Mouse (Mus musculus) neural tube, embryonic 12.5 days (tissue): ENCODE measurements at regions not wholly inside any gene's neighbourhood (a gene's known extent, or its start where the extent isn't known, plus 50 kb on each side); places are given as distances from the start of the nearest gene placed in this dataset.

Source experiments
- ATAC-seq: fragments of 200-750 bp; cut with Nextera tagmentation; 2 replicates; pipeline ENCODE4 v1.8.0; 2017; ENCODE audit warnings: low read depth, mild to moderate bottlenecking, moderate TSS enrichment, moderate library complexity; ENCODE audit not compliant: low FRiP score
- H3K27ac ChIP-seq: fragments of 300-500 bp; sonication (generic); 2 replicates; pipeline ENCODE4 v1.5.1; 2016
- H3K27me3 ChIP-seq: fragments of 300-500 bp; sonication (generic); replicated peaks from 2 replicates; pipeline ENCODE4 v1.6.1; 2016; ENCODE audit warnings: mild to moderate bottlenecking
- H3K36me3 ChIP-seq: fragments of 300-500 bp; sonication (generic); 2 replicates; pipeline ENCODE4 v1.6.1; 2016; ENCODE audit warnings: mild to moderate bottlenecking
- H3K4me1 ChIP-seq: fragments of 300-500 bp; sonication (generic); 2 replicates; pipeline ENCODE4 v1.6.1; 2016
- H3K4me2 ChIP-seq: fragments of 300-500 bp; sonication (generic); replicated peaks from 2 replicates; pipeline ENCODE4 v1.6.1; 2016; ENCODE audit warnings: mild to moderate bottlenecking
- H3K4me3 ChIP-seq: fragments of 300-500 bp; sonication (generic); 2 replicates; pipeline ENCODE4 v1.5.1; 2016
- H3K9ac ChIP-seq: fragments of 300-500 bp; sonication (generic); 2 replicates; pipeline ENCODE4 v1.6.1; 2016; ENCODE audit warnings: mild to moderate bottlenecking
- H3K9me3 ChIP-seq: fragments of 300-500 bp; sonication (generic); 2 replicates; pipeline ENCODE4 v1.6.1; 2016; ENCODE audit warnings: mild to moderate bottlenecking
- WGBS: fragments of 180-500 bp; shearing (Covaris S2); methylation state at CpG from one replicate; pipeline ENCODE4 v1.1.7; 2016; 5-methylcytosine and 5-hydroxymethylcytosine counted together

- ATAC-seq = no peak
- Histone ChIP-seq H3K4me3 (no peak overlapping the region), H3K4me1 (no peaks in the 10 kb centered on the region), H3K9ac (no peak overlapping the region), H3K36me3 (no peaks in the 10 kb centered on the region), H3K27ac (no peak overlapping the region), H3K4me2 (no peak overlapping the region), H3K27me3 (no peaks in the 10 kb centered on the region), H3K9me3 (no peaks in the 10 kb centered on the region)
Measured at GRCm38 (mm10) chr3:149270459-149270858, 280.1 kb upstream of the Adgrl2 start.

GRCm38 (mm10) chr3:149262332-149262970 lies 272.1 kb upstream of the Adgrl2 start:
- Histone ChIP-seq H3K27ac (no peak overlapping the region), H3K4me2 (no peak overlapping the region), H3K4me1 (peaks cover 7% of the 10 kb centered on the region; the same call in 1 of the 2 replicates), H3K36me3 (no peaks in the 10 kb centered on the region), H3K27me3 (no peaks in the 10 kb centered on the region), H3K9me3 (no peaks in the 10 kb centered on the region), H3K9ac (no peak overlapping the region), H3K4me3 (no peak overlapping the region)
- no peak for ATAC-seq
- WGBS = 79% methylated on average over 3 of the region's 3 CpGs

GRCm38 (mm10) chr3:149261764-149262163 lies 271.4 kb upstream of the Adgrl2 start:
- Histone ChIP-seq H3K4me3 (no peak overlapping the region), H3K27ac (no peak overlapping the region), H3K9me3 (no peaks in the 10 kb centered on the region), H3K27me3 (no peaks in the 10 kb centered on the region), H3K9ac (no peak overlapping the region), H3K36me3 (no peaks in the 10 kb centered on the region), H3K4me1 (peaks cover 7% of the 10 kb centered on the region; the same call in 1 of the 2 replicates), H3K4me2 (no peak overlapping the region)
- ATAC-seq = no peak
- whole genome bisulfite sequencing = 95% methylated on average over 6 of the region's 6 CpGs

GRCm38 (mm10) chr3:149258826-149259225 lies 268.5 kb upstream of the Adgrl2 start:
- no peak for ATAC-seq
- Histone ChIP-seq H3K27ac (no peak overlapping the region), H3K4me3 (no peak overlapping the region), H3K4me2 (no peak overlapping the region), H3K27me3 (no peaks in the 10 kb centered on the region), H3K9ac (no peak overlapping the region), H3K36me3 (no peaks in the 10 kb centered on the region), H3K9me3 (no peaks in the 10 kb centered on the region), H3K4me1 (peaks cover 7% of the 10 kb centered on the region; the same call in 1 of the 2 replicates)
- WGBS = 56% methylated on average over 6 of the region's 6 CpGs

GRCm38 (mm10) chr3:149256891-149257290 lies 266.5 kb upstream of the Adgrl2 start:
- Histone ChIP-seq H3K9ac (no peak overlapping the region), H3K4me1 (peaks cover 14% of the 10 kb centered on the region), H3K27me3 (no peaks in the 10 kb centered on the region), H3K36me3 (no peaks in the 10 kb centered on the region), H3K27ac (no peak overlapping the region), H3K4me3 (no peak overlapping the region), H3K4me2 (no peak overlapping the region), H3K9me3 (no peaks in the 10 kb centered on the region)
- no peak for ATAC-seq
- 61% methylated on average over 9 of the region's 9 CpGs for WGBS

- Histone ChIP-seq H3K4me2 (no peak overlapping the region), H3K27me3 (no peaks in the 10 kb centered on the region), H3K36me3 (no peaks in the 10 kb centered on the region), H3K4me1 (peaks cover 7% of the 10 kb centered on the region), H3K9me3 (no peaks in the 10 kb centered on the region), H3K9ac (no peak overlapping the region), H3K4me3 (no peak overlapping the region), H3K27ac (no peak overlapping the region)
- WGBS = 88% methylated on average over 6 of the region's 6 CpGs
- ATAC-seq = no peak
Measured at GRCm38 (mm10) chr3:149253080-149253479, 262.7 kb upstream of the Adgrl2 start.

- Histone ChIP-seq H3K4me1 (peaks cover 7% of the 10 kb centered on the region), H3K9ac (no peak overlapping the region), H3K27me3 (no peaks in the 10 kb centered on the region), H3K36me3 (no peaks in the 10 kb centered on the region), H3K4me2 (no peak overlapping the region), H3K9me3 (no peaks in the 10 kb centered on the region), H3K27ac (no peak overlapping the region), H3K4me3 (no peak overlapping the region)
- 26% methylated on average over 6 of the region's 6 CpGs for WGBS
- ATAC-seq = peak; percentile 65; the same call in 1 of the 2 replicates
Measured at GRCm38 (mm10) chr3:149252144-149252543, 261.8 kb upstream of the Adgrl2 start.

- peaks cover 5% of the 10 kb centered on the region for H3K4me1 ChIP-seq
- no peaks in the 10 kb centered on the region for H3K36me3 ChIP-seq
- H3K9ac ChIP-seq = no peak overlapping the region
- peak; percentile 57; the same call in 1 of the 2 replicates for ATAC-seq
- H3K4me3 ChIP-seq = no peak overlapping the region
- no peak overlapping the region for H3K27ac ChIP-seq
- H3K4me2 ChIP-seq = peak overlapping the region; percentile 22; the same call in 1 of the 2 replicates
- no peaks in the 10 kb centered on the region for H3K27me3 ChIP-seq
- H3K9me3 ChIP-seq = no peaks in the 10 kb centered on the region
- 41% methylated on average over 6 of the region's 6 CpGs for WGBS
Measured at GRCm38 (mm10) chr3:149247626-149247987, 257.3 kb upstream of the Adgrl2 start.

- H3K4me1 ChIP-seq = peaks cover under 1% of the 10 kb centered on the region; the same call in 1 of the 2 replicates
- peak overlapping the region; percentile 22; the same call in 1 of the 2 replicates for H3K4me2 ChIP-seq
- peak; percentile 4; the same call in 1 of the 2 replicates for ATAC-seq
- no peaks in the 10 kb centered on the region for H3K27me3 ChIP-seq
- no peaks in the 10 kb centered on the region for H3K36me3 ChIP-seq
- H3K27ac ChIP-seq = no peak overlapping the region
- no peak overlapping the region for H3K4me3 ChIP-seq
- no peak overlapping the region for H3K9ac ChIP-seq
- WGBS = 46% methylated on average over 10 of the region's 10 CpGs
- no peaks in the 10 kb centered on the region for H3K9me3 ChIP-seq
Measured at GRCm38 (mm10) chr3:149246935-149247625, 256.7 kb upstream of the Adgrl2 start.

- Histone ChIP-seq H3K4me3 (no peak overlapping the region), H3K9me3 (no peaks in the 10 kb centered on the region), H3K27me3 (no peaks in the 10 kb centered on the region), H3K4me1 (no peaks in the 10 kb centered on the region), H3K4me2 (no peak overlapping the region), H3K27ac (no peak overlapping the region), H3K9ac (no peak overlapping the region), H3K36me3 (no peaks in the 10 kb centered on the region)
- ATAC-seq = no peak
- WGBS = 88% methylated on average over 3 of the region's 3 CpGs
Measured at GRCm38 (mm10) chr3:149239664-149240063, 249.3 kb upstream of the Adgrl2 start.

GRCm38 (mm10) chr3:149238076-149238475 lies 247.7 kb upstream of the Adgrl2 start:
- H3K27me3 ChIP-seq = no peaks in the 10 kb centered on the region
- ATAC-seq = no peak
- no peak overlapping the region for H3K9ac ChIP-seq
- H3K9me3 ChIP-seq = no peaks in the 10 kb centered on the region
- H3K36me3 ChIP-seq = no peaks in the 10 kb centered on the region
- no peak overlapping the region for H3K4me2 ChIP-seq
- WGBS = 72% methylated on average over 5 of the region's 5 CpGs
- no peak overlapping the region for H3K4me3 ChIP-seq
- no peaks in the 10 kb centered on the region for H3K4me1 ChIP-seq
- H3K27ac ChIP-seq = no peak overlapping the region

GRCm38 (mm10) chr3:149235183-149235582 lies 244.8 kb upstream of the Adgrl2 start:
- Histone ChIP-seq H3K4me3 (no peak overlapping the region), H3K27ac (no peak overlapping the region), H3K4me2 (no peak overlapping the region), H3K36me3 (no peaks in the 10 kb centered on the region), H3K27me3 (no peaks in the 10 kb centered on the region), H3K9ac (no peak overlapping the region), H3K4me1 (no peaks in the 10 kb centered on the region), H3K9me3 (no peaks in the 10 kb centered on the region)
- 94% methylated on average over 3 of the region's 3 CpGs for WGBS
- ATAC-seq = no peak

- Histone ChIP-seq H3K36me3 (no peaks in the 10 kb centered on the region), H3K27ac (no peak overlapping the region), H3K27me3 (no peaks in the 10 kb centered on the region), H3K4me2 (no peak overlapping the region), H3K9me3 (no peaks in the 10 kb centered on the region), H3K4me3 (no peak overlapping the region), H3K9ac (no peak overlapping the region), H3K4me1 (no peaks in the 10 kb centered on the region)
- WGBS = 89% methylated on average over 8 of the region's 8 CpGs
- no peak for ATAC-seq
Measured at GRCm38 (mm10) chr3:149233691-149234131, 243.4 kb upstream of the Adgrl2 start.
